Mouse (Mus musculus): Measurements from ENCODE around the gene Pcdh7. TPM values are rescaled to one million over a fixed set of nuclear protein-coding genes. Genes with fewer than 3 reads are reported as not detected.

Gene Pcdh7
- polyA plus RNA-seq, 1 experiment from 2014 or later, result 6.3 TPM

DNA sequence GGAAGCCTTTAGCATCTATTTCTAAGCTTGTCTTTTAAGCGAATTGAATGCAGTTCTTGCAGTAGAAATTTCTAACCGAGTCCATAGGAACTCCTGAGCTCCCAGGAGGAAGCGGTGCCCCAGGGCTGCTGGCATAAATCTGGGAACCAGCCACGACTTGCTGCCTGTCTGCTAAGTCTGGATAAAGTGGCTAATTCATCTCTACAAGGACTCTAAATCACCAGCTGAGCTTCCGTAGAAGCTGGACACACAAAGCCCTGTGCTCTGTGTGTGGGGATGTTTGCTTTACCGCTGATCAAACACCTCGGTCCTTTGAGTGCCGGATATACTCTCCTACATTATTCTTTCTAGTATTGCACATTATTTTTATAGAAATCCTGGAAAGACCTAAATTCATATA, 308.0 kb downstream of the Pcdh7 start:
- peaks cover 3% of the 10 kb centered on the region; the same call in 1 of the 2 replicates for H3K4me1 ChIP-seq (replicated peaks)
- no peak overlapping the region for H3K4me3 ChIP-seq
- no peak for DNase-seq (ENCODE audit: low spot score)
- no peaks in the 10 kb centered on the region for H3K36me3 ChIP-seq
- H3K27me3 ChIP-seq (ENCODE audit: insufficient read depth, poor library complexity, severe bottlenecking), result no peaks in the 10 kb centered on the region
- no peaks in the 10 kb centered on the region for H3K9me3 ChIP-seq
- H3K27ac ChIP-seq, result no peak overlapping the region
- WGBS, result 50% methylated on average over 8 of the region's 8 CpGs

DNA sequence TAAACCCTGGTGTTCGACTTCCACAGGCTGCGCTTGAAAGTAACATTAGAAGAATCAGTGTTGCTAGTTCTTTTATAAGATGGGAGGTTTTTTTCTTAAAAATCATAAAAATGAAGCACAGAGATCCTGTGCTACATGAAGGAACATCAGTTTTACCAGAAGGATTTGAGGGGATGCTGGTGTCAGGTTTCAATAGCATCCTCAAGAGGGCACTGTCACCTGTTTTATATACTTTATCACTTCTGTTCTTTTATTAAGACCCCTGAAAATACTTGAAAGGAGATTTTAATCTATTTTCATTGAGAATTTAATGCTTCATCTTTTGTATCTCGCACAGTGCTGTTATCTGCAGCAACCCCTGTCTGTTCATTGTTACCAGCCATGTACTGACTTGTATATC, 322.1 kb downstream of the Pcdh7 start:
- no peaks in the 10 kb centered on the region for H3K27me3 ChIP-seq (ENCODE audit: insufficient read depth, poor library complexity, severe bottlenecking)
- peaks cover 9% of the 10 kb centered on the region for H3K4me1 ChIP-seq (replicated peaks)
- no peak for DNase-seq (ENCODE audit: low spot score)
- no peak overlapping the region for H3K27ac ChIP-seq
- WGBS, result 75% methylated on average over 3 of the region's 3 CpGs
- no peak overlapping the region for H3K4me3 ChIP-seq
- H3K36me3 ChIP-seq, result no peaks in the 10 kb centered on the region
- no peaks in the 10 kb centered on the region for H3K9me3 ChIP-seq

DNA sequence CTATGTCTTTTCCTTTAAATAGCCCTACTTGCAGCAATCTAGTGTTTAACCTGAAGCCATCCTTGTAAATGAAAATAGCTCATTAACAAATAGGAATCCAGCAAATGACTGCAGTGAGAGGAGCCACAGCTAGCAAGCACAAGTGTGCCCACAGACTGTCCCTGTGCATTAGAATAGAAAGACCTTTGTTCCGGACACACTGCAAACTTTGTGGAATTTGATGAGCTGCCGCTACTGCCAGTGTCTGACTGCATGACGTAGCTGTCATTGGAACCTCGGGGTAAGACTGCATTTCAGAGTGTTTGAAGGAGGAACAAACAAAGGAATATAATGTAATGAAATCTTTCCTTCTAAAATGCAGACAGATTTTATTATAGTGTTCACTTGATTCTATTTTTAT, 326.4 kb downstream of the Pcdh7 start:
- peaks cover 9% of the 10 kb centered on the region for H3K4me1 ChIP-seq (replicated peaks)
- H3K9me3 ChIP-seq, result no peaks in the 10 kb centered on the region
- no peaks in the 10 kb centered on the region for H3K27me3 ChIP-seq (ENCODE audit: insufficient read depth, poor library complexity, severe bottlenecking)
- H3K27ac ChIP-seq, result no peak overlapping the region
- H3K4me3 ChIP-seq, result no peak overlapping the region
- no peak for DNase-seq (ENCODE audit: low spot score)
- H3K36me3 ChIP-seq, result no peaks in the 10 kb centered on the region
- 27% methylated on average over 4 of the region's 4 CpGs for WGBS

DNA sequence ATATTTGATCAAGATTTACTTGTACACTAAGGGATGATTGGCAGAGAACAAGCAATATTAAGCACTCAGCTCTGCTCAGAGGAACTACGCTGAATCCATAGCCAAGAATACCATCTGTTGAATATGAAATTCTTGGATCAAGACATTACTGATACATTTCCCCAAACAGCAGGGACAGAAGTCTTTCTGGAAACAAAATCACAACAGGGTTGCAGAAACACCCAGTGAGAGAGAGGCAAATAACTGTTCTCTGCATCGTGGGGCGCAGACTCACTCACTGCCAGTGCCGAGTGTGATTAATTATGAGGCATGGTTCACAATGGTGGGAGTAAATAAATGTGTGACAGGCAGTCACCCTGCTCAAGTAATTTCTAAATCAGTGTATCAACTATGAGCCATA, 363.3 kb downstream of the Pcdh7 start:
- no peaks in the 10 kb centered on the region for H3K36me3 ChIP-seq
- H3K9me3 ChIP-seq, result no peaks in the 10 kb centered on the region
- 77% methylated on average over 4 of the region's 4 CpGs for WGBS
- no peaks in the 10 kb centered on the region for H3K27me3 ChIP-seq (ENCODE audit: insufficient read depth, poor library complexity, severe bottlenecking)
- H3K27ac ChIP-seq, result no peak overlapping the region
- no peaks in the 10 kb centered on the region for H3K4me1 ChIP-seq (replicated peaks)
- DNase-seq (ENCODE audit: low spot score), result no peak
- no peak overlapping the region for H3K4me3 ChIP-seq

DNA sequence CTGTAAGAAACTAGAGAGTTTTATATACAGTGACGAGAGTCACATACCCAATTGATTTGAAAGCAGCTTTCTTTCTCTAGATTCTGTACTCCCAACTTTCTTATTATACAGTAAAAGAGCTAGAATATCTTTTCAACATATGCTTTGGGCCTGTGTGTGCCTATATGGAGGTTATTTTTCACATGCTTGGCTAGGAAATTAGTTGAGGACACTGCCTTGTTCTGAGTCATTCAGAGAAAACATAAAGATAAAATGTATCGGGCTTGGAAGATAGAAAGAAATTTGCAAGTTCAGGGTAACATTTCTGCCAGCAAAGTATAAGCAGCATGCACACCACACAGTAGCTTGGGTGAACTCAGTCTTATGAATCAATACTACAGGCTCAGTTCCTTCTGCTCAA, 364.5 kb downstream of the Pcdh7 start:
- Histone ChIP-seq H3K36me3 (no peaks in the 10 kb centered on the region), H3K9me3 (no peaks in the 10 kb centered on the region), H3K4me1 (replicated peaks) (no peaks in the 10 kb centered on the region), H3K4me3 (no peak overlapping the region), H3K27me3 (ENCODE audit: insufficient read depth, poor library complexity, severe bottlenecking) (no peaks in the 10 kb centered on the region), H3K27ac (no peak overlapping the region)
- 94% methylated on average over 2 of the region's 2 CpGs for WGBS
- no peak for DNase-seq (ENCODE audit: low spot score)

DNA sequence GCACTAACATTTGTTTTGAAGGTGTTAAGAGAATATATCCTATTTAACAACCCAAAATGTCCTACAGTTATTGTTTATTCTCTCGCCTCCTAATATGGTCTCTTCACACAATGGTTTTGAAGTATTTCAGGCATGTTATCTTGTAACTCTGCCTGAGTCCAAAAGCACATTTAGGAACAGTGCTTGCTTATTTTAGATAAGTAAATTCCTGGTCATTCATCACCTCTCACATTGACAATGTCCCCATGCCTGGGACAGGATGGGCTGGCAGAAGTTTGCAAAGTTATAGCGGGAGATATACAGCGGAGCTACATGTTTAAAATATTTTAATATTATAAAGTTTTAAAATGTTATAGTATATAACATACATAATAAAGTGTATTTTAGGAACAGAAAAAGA, 365.3 kb downstream of the Pcdh7 start:
- H3K9me3 ChIP-seq, result no peaks in the 10 kb centered on the region
- H3K4me1 ChIP-seq (replicated peaks), result no peaks in the 10 kb centered on the region
- H3K27me3 ChIP-seq (ENCODE audit: insufficient read depth, poor library complexity, severe bottlenecking), result no peaks in the 10 kb centered on the region
- H3K27ac ChIP-seq, result no peak overlapping the region
- DNase-seq (ENCODE audit: low spot score), result no peak
- no peak overlapping the region for H3K4me3 ChIP-seq
- WGBS, result 92% methylated on average over 3 of the region's 3 CpGs
- H3K36me3 ChIP-seq, result no peaks in the 10 kb centered on the region

DNA sequence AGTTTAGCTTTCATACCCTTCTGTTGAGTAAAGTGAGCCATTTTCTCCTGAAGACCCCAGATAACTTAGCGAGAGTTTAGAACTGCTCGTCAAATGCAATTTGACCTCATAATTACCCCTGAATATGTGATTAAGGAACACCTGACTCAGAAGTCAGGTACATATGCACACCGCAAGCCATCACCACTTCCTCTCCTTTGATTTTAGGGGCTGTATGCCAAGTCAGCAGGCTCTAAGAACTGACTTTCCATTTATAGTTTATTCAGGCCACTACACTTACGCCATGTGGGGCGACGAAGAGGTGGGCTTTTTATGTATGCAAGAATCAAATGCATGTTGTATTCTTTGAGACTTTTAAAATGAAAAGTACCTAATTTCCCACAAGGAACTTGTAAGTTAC, 366.2 kb downstream of the Pcdh7 start:
- H3K27me3 ChIP-seq (ENCODE audit: insufficient read depth, poor library complexity, severe bottlenecking), result no peaks in the 10 kb centered on the region
- no peaks in the 10 kb centered on the region for H3K4me1 ChIP-seq (replicated peaks)
- no peak overlapping the region for H3K27ac ChIP-seq
- DNase-seq (ENCODE audit: low spot score), result no peak
- no peaks in the 10 kb centered on the region for H3K36me3 ChIP-seq
- H3K9me3 ChIP-seq, result no peaks in the 10 kb centered on the region
- 91% methylated on average over 6 of the region's 6 CpGs for WGBS
- H3K4me3 ChIP-seq, result no peak overlapping the region

DNA sequence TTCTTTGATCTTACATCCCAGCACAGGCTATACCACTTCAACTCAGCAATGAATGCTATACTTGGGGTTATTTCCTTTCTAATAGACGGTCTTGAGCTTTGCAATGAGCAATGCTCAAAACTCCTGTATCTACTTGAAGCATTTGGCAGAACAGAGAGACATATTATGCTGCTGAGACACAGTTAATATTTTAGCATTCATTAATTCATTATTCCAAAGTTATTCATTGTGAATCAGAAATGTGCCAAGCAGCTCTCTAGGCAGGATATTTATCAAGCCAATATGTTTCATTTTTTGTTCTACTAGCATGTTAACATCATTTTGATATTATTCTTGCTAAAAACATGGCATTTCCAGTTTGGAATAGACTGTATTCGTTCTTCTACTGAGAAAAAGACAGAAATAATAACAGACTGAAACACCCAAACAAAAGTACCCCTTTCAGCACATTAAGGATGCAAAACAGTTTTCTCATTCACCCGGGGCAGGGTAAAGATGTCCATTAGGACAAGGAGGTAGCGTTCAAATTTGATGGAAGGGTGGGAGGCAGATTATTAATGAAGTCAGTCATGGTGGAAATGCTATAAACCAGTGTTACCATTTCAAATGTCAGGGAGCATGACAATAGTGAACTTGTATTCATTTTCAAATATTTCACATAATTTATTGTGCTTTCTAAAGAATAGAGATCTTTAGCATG, 391.0 kb downstream of the Pcdh7 start:
- WGBS, result 80% methylated on average over 4 of the region's 4 CpGs
- Histone ChIP-seq H3K27ac (no peak overlapping the region), H3K4me3 (no peak overlapping the region), H3K9me3 (no peaks in the 10 kb centered on the region), H3K36me3 (no peaks in the 10 kb centered on the region), H3K4me1 (replicated peaks) (no peaks in the 10 kb centered on the region), H3K27me3 (ENCODE audit: insufficient read depth, poor library complexity, severe bottlenecking) (no peaks in the 10 kb centered on the region)
- DNase-seq (ENCODE audit: low spot score), result no peak

DNA sequence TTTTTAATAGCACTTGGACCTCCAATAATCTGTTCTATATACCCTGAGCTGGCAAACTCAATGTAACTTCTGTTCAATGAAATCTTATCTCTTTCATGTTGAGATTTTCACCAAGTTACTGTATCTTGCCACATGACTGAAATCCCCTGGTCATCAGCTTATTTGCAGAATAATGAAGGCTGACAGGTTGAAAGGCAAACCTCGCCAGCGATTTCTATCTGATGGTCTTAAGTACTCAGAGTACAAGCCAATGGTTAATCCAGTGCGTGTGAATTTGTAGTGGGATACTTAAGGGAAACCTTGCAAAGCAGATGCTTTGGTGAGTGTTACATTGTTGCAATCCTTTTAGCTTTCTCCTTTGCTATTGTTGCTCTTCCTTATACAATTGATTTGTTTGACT, 398.3 kb downstream of the Pcdh7 start:
- Histone ChIP-seq H3K4me3 (no peak overlapping the region), H3K36me3 (no peaks in the 10 kb centered on the region), H3K9me3 (no peaks in the 10 kb centered on the region), H3K27me3 (ENCODE audit: insufficient read depth, poor library complexity, severe bottlenecking) (no peaks in the 10 kb centered on the region), H3K27ac (no peak overlapping the region), H3K4me1 (replicated peaks) (no peaks in the 10 kb centered on the region)
- WGBS, result 79% methylated on average over 3 of the region's 3 CpGs
- no peak for DNase-seq (ENCODE audit: low spot score)

DNA sequence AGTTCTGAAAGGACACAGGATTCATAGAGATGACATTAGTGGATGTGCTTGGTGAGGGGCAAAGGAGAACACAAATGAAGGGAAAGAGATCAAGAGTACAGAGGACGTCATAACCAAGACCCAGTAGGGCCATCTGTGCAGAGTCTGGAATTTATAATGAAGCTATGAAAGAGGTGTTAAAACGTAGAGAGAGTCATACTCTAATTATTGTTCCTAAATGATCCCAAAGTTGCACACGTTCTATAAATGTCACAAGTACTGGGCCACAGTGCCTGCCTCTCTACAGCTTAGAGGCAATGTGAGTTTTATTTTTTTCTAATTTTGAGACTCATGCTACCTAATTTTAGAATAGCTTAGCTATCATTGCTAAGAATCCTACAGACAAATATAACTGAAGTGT, 400.1 kb downstream of the Pcdh7 start:
- H3K9me3 ChIP-seq, result no peaks in the 10 kb centered on the region
- no peak overlapping the region for H3K27ac ChIP-seq
- no peak for DNase-seq (ENCODE audit: low spot score)
- H3K36me3 ChIP-seq, result no peaks in the 10 kb centered on the region
- no peaks in the 10 kb centered on the region for H3K4me1 ChIP-seq (replicated peaks)
- 83% methylated on average over 3 of the region's 3 CpGs for WGBS
- H3K27me3 ChIP-seq (ENCODE audit: insufficient read depth, poor library complexity, severe bottlenecking), result no peaks in the 10 kb centered on the region
- H3K4me3 ChIP-seq, result no peak overlapping the region

DNA sequence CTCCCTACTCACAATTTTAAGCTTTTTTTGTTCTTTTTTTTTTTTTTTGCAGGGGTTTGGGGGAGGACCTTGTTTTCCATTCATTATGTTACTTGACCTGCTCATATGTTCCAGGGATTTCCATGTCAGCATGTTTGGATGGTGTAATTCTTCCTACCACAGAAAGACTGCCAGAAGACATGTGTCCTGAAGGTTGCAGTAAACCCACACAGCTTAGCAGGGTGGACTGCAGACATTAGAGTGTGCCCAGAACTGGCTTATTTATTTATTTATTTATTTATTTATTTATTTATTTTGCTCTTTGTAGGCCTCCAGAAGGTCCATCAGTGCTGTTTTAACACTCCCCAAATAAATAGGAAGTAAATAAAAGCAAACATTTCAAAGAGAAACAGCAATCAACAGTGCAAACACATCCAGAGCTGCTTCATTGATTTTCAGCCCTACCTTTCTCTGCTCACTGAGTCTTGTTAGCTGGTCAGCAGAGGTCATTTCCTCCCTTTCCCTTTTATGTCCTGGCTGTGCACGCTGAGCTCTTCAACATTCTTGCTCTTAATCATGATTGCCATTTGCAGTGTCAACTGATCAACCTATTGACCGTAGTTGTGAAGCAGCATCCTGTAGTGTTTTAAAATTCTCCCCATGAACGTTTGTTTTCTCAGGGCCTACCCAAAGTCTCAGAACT, 401.3 kb downstream of the Pcdh7 start:
- WGBS, result 34% methylated on average over 3 of the region's 3 CpGs
- no peaks in the 10 kb centered on the region for H3K27me3 ChIP-seq (ENCODE audit: insufficient read depth, poor library complexity, severe bottlenecking)
- no peak for DNase-seq (ENCODE audit: low spot score)
- no peaks in the 10 kb centered on the region for H3K36me3 ChIP-seq
- H3K4me3 ChIP-seq, result no peak overlapping the region
- no peaks in the 10 kb centered on the region for H3K9me3 ChIP-seq
- no peaks in the 10 kb centered on the region for H3K4me1 ChIP-seq (replicated peaks)
- no peak overlapping the region for H3K27ac ChIP-seq

DNA sequence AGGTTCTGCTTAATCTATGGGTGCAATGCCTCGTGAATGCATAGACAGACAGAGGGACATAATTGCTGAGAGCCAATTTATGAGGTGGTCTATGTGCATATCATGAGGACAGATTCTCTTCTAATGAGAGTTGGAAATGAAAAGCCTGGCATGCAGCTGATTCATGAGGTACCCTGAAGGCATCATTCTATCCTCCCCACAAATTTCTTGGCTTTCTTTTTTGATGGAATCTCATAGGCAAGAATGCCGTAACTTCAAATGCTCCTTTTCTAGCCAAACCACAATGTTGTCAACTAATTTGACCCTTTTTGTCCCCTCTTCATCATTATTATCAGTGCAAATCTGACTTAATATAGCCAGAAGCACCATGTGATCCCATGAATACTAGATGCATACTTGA, 426.1 kb downstream of the Pcdh7 start:
- Histone ChIP-seq H3K27ac (no peak overlapping the region), H3K9me3 (no peaks in the 10 kb centered on the region), H3K36me3 (no peaks in the 10 kb centered on the region), H3K4me1 (replicated peaks) (no peaks in the 10 kb centered on the region), H3K4me3 (no peak overlapping the region), H3K27me3 (ENCODE audit: insufficient read depth, poor library complexity, severe bottlenecking) (no peaks in the 10 kb centered on the region)
- 88% methylated on average over 2 of the region's 2 CpGs for WGBS
- DNase-seq (ENCODE audit: low spot score), result no peak

DNA sequence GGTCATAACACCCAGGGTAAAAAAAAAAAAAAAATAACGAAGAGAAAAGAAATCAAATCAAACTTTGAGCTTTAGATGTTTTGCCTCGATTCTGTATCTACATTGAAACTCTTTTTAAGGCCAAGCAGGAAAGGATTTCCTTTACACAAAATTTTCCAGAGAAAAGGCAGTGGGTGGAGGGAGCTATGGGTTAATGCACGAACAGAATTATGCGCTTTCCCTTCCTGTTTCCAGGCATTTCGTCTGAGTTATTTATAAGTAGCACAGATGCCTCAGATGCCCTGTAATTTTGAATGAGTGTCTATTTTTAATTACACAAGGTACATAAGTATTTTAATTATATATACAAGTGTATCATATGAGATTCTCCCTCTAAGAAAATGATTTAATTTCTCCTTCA, 436.2 kb downstream of the Pcdh7 start:
- H3K27ac ChIP-seq, result no peak overlapping the region
- H3K4me3 ChIP-seq, result no peak overlapping the region
- no peak for DNase-seq (ENCODE audit: low spot score)
- H3K9me3 ChIP-seq, result no peaks in the 10 kb centered on the region
- no peaks in the 10 kb centered on the region for H3K4me1 ChIP-seq (replicated peaks)
- no peaks in the 10 kb centered on the region for H3K36me3 ChIP-seq
- H3K27me3 ChIP-seq (ENCODE audit: insufficient read depth, poor library complexity, severe bottlenecking), result no peaks in the 10 kb centered on the region
- 80% methylated on average over 5 of the region's 5 CpGs for WGBS

DNA sequence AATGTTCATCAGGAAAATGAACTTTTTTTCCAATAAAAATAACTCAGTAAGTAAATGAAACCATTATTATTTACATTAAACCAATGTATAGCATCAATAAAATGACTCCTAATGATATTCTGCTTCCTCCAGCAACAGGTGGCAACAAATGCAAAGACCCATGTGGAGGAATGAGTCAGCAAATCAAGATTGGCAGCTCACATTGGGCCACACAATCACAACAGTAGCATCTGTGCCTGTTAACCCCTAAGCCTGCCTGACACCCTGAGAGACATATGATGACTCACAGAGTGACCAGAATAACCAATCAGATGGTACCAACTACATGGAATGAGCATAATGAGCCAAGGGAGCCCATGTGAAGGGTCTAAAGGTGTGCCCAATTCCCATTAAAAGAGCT, 454.5 kb downstream of the Pcdh7 start:
- Histone ChIP-seq H3K27ac (no peak overlapping the region), H3K4me3 (no peak overlapping the region), H3K27me3 (ENCODE audit: insufficient read depth, poor library complexity, severe bottlenecking) (no peaks in the 10 kb centered on the region), H3K36me3 (no peaks in the 10 kb centered on the region), H3K9me3 (no peaks in the 10 kb centered on the region), H3K4me1 (replicated peaks) (no peaks in the 10 kb centered on the region)
- DNase-seq (ENCODE audit: low spot score), result no peak
